Mouse (Mus musculus) hindbrain, embryonic 14.5 days (tissue): ENCODE results near the gene Mpp1. TPM values are rescaled to one million over a fixed set of nuclear protein-coding genes. Genes with fewer than 3 reads are reported as not detected.

Source experiments
- ATAC-seq: fragments of 200-750 bp; cut with Nextera tagmentation; 2 replicates; pipeline ENCODE4 v1.8.0; 2017; ENCODE audit warnings: moderate number of reproducible peaks, mild to moderate bottlenecking, moderate TSS enrichment, moderate library complexity; ENCODE audit not compliant: low FRiP score
- DNase-seq: peaks from one replicate; pipeline ENCODE4 v3.0.0-alpha.2; 2015; ENCODE audit warnings: low spot score
- H3K27ac ChIP-seq: fragments of 300-500 bp; sonication (generic); 2 replicates; pipeline ENCODE4 v1.5.1; 2014; ENCODE audit warnings: mild to moderate bottlenecking, moderate library complexity
- H3K27me3 ChIP-seq: fragments of 300-500 bp; sonication (generic); 2 replicates; pipeline ENCODE4 v1.6.1; 2014; ENCODE audit warnings: mild to moderate bottlenecking, low read length, mixed read lengths; ENCODE audit not compliant: control insufficient read depth, insufficient read depth
- H3K36me3 ChIP-seq: fragments of 300-500 bp; sonication (generic); replicated peaks from 2 replicates; pipeline ENCODE4 v1.6.1; 2014; ENCODE audit not compliant: control insufficient read depth, insufficient read depth
- H3K4me1 ChIP-seq: fragments of 300-500 bp; sonication (generic); replicated peaks from 2 replicates; pipeline ENCODE4 v1.6.1; 2014; ENCODE audit warnings: antibody characterized with exemption, low read length, mixed read lengths; ENCODE audit not compliant: control insufficient read depth, insufficient read depth
- H3K4me2 ChIP-seq: fragments of 300-500 bp; sonication (generic); replicated peaks from 2 replicates; pipeline ENCODE4 v1.6.1; 2014; ENCODE audit warnings: mild to moderate bottlenecking, moderate library complexity
- H3K4me3 ChIP-seq: fragments of 300-500 bp; sonication (generic); replicated peaks from 2 replicates; pipeline ENCODE4 v1.5.1; 2014; ENCODE audit warnings: mild to moderate bottlenecking, low read length
- H3K9ac ChIP-seq: fragments of 300-500 bp; sonication (generic); 2 replicates; pipeline ENCODE4 v1.6.1; 2014
- H3K9me3 ChIP-seq: fragments of 300-500 bp; sonication (generic); 2 replicates; pipeline ENCODE4 v1.6.1; 2016; ENCODE audit warnings: low read length; ENCODE audit not compliant: control insufficient read depth
- WGBS: fragments of 180-500 bp; shearing (Covaris S2); extraction: QIAGEN DNeasy Blood & Tissue Kit; methylation state at CpG from one replicate; pipeline ENCODE4 v1.1.7; 2014; 5-methylcytosine and 5-hydroxymethylcytosine counted together
- polyA plus RNA-seq: library from polyadenylated mRNA; unstranded; fragments of >200 nt; fragmentation: Nextera tagmentation; extraction: Ambion mirVana; gene quantifications from 2 replicates; pipeline ENCODE4 v1.2.1, GENCODE M21; 2014

The Mpp1 gene
- polyA plus RNA-seq, 1 experiment from 2014 or later, result 23.9 TPM

- DNase-seq (peak; percentile 83), ATAC-seq (peak; percentile 100)
- Histone ChIP-seq H3K4me1 (peaks cover 3% of the 10 kb centered on the region; the same call in 1 of the 2 replicates), H3K27ac (peak within 1 kb of the TSS; percentile 73), H3K27me3 (no peaks in the 10 kb centered on the region), H3K9ac (peak within 1 kb of the TSS; percentile 62), H3K36me3 (peaks cover 7% of the 10 kb centered on the region; the same call in 1 of the 2 replicates), H3K4me3 (peak within 1 kb of the TSS; percentile 56), H3K4me2 (peak within 1 kb of the TSS; percentile 58), H3K9me3 (no peaks in the 10 kb centered on the region)
- 29% methylated on average over 28 of the region's 29 CpGs for WGBS
Measured at GRCm38 (mm10) chrX:75095369-75096162, 35.2 kb downstream of the Mpp1 start, which contains the start of gene Dkc1. TSS of gene Dkc1 (plus strand) at chrX:75095854.

GRCm38 (mm10) chrX:75085654-75086053 is 45.2 kb downstream of the Mpp1 start:
- Histone ChIP-seq H3K4me1 (no peaks in the 10 kb centered on the region), H3K4me2 (peak overlapping the region; percentile 50), H3K9ac (no peak overlapping the region), H3K27ac (no peak overlapping the region), H3K36me3 (no peaks in the 10 kb centered on the region), H3K4me3 (no peak overlapping the region), H3K27me3 (no peaks in the 10 kb centered on the region), H3K9me3 (no peaks in the 10 kb centered on the region)
- 31% methylated on average over 1 of the region's 1 CpGs for WGBS
- no peak for ATAC-seq
- no peak for DNase-seq

GRCm38 (mm10) chrX:75084774-75085508 is 45.9 kb downstream of the Mpp1 start, which contains the start of gene Gab3:
TSS of gene Gab3 (minus strand) at chrX:75085458.
- Histone ChIP-seq H3K9me3 (no peaks in the 10 kb centered on the region), H3K4me3 (peak within 1 kb of the TSS; percentile 44), H3K27ac (0 out of 2 replicates have a peak within 1 kb of the TSS, but pooled peaks have one; percentile 14), H3K27me3 (no peaks in the 10 kb centered on the region), H3K4me1 (no peaks in the 10 kb centered on the region), H3K9ac (peak within 1 kb of the TSS; percentile 39), H3K36me3 (no peaks in the 10 kb centered on the region), H3K4me2 (peak within 1 kb of the TSS; percentile 50)
- DNase-seq, result no peak
- ATAC-seq, result peak; percentile 95
- 9% methylated on average over 7 of the region's 17 CpGs for WGBS

- ATAC-seq (peak; percentile 79; the same call in 1 of the 2 replicates), DNase-seq (no peak)
- peak overlapping the region; percentile 44 for H3K4me3 ChIP-seq
- H3K36me3 ChIP-seq, result no peaks in the 10 kb centered on the region
- 0 out of 2 replicates have a peak overlapping the region, but pooled peaks have one; percentile 14 for H3K27ac ChIP-seq
- no peaks in the 10 kb centered on the region for H3K27me3 ChIP-seq
- H3K4me2 ChIP-seq, result peak overlapping the region; percentile 50
- H3K4me1 ChIP-seq, result no peaks in the 10 kb centered on the region
- peak overlapping the region; percentile 24 for H3K9ac ChIP-seq
- 26% methylated on average over 25 of the region's 26 CpGs for WGBS
- H3K9me3 ChIP-seq, result no peaks in the 10 kb centered on the region
Measured at GRCm38 (mm10) chrX:75083982-75084773, 46.6 kb downstream of the Mpp1 start.

GRCm38 (mm10) chrX:75082351-75082750 is 48.5 kb downstream of the Mpp1 start:
- no peaks in the 10 kb centered on the region for H3K4me1 ChIP-seq
- H3K27me3 ChIP-seq, result no peaks in the 10 kb centered on the region
- no peak overlapping the region for H3K9ac ChIP-seq
- H3K36me3 ChIP-seq, result no peaks in the 10 kb centered on the region
- H3K4me3 ChIP-seq, result no peak overlapping the region
- no peak overlapping the region for H3K27ac ChIP-seq
- no peaks in the 10 kb centered on the region for H3K9me3 ChIP-seq
- ATAC-seq (no peak), DNase-seq (no peak)
- H3K4me2 ChIP-seq, result no peak overlapping the region
- 62% methylated on average over 2 of the region's 2 CpGs for WGBS

Other genes starting within 250 kb of the Mpp1 start
- 2.4 TPM in 2 replicates for gene Gab3, start 45.6 kb downstream of the Mpp1 start, polyA plus RNA-seq
- gene Dkc1, start 35.2 kb downstream of the Mpp1 start, polyA plus RNA-seq, result 51.0 and 54.2 TPM in 2 replicates
- gene Smim9, start 32.8 kb upstream of the Mpp1 start, polyA plus RNA-seq, result not detected in 2 replicates